Mouse (Mus musculus): ENCODE results near the gene Abca1. TPM values are rescaled to one million over a fixed set of nuclear protein-coding genes. Genes with fewer than 3 reads are reported as not detected.

The Abca1 gene
- total RNA-seq, 1 experiment = 18.9 TPM

GRCm38 (mm10) chr4:53145434-53146168 lies 14.1 kb downstream of the Abca1 start:
- Histone ChIP-seq H3K9me3 (ENCODE audit: control insufficient read depth, insufficient read depth, low read depth, low read length) (no peaks in the 10 kb centered on the region), H3K4me3 (ENCODE audit: insufficient read depth in 1 of 2, low read depth in 1 of 2, low read length in 2 of 2, poor library complexity in 1 of 2, severe bottlenecking in 1 of 2) (no peak overlapping the region), H3K36me3 (ENCODE audit: control insufficient read depth, insufficient read depth, low read length, poor library complexity, severe bottlenecking) (no peaks in the 10 kb centered on the region), H3K27ac (ENCODE audit: insufficient read depth, low read depth, low read length, poor library complexity, severe bottlenecking) (no peak overlapping the region), H3K9ac (ENCODE audit: insufficient read depth, low read depth, low read length, poor library complexity, severe bottlenecking) (no peak overlapping the region), H3K4me1 (ENCODE audit: control insufficient read depth in 2 of 2, insufficient read depth in 2 of 2, low read length in 2 of 2, poor library complexity in 1 of 2) (no peaks in the 10 kb centered on the region)
- in situ Hi-C loops (cut with MboI; ENCODE audit: low sequenced_read_pairs in 2 of 2, unreplicated experiment in 2 of 2) = no loop called here
- no peak for DNase-seq (ENCODE audit: low read depth, low spot score)
- TF ChIP-seq ZNF384 (IDR thresholded peaks at IDR 0.05; ENCODE audit: low read depth, low read length) (no peak), ZC3H11A (IDR thresholded peaks at IDR 0.05; ENCODE audit: borderline replicate concordance, low read depth, low read length) (no peak), CHD2 (IDR thresholded peaks at IDR 0.05; ENCODE audit: low read depth, low read length) (no peak), HCFC1 (IDR thresholded peaks at IDR 0.05; ENCODE audit: borderline replicate concordance, insufficient read depth, low read length) (no peak), MAFK (IDR thresholded peaks at IDR 0.05; ENCODE audit: insufficient read depth, low read depth, low read length) (no peak)

- no peak overlapping the region for H3K4me3 ChIP-seq (ENCODE audit: insufficient read depth in 1 of 2, low read depth in 1 of 2, low read length in 2 of 2, poor library complexity in 1 of 2, severe bottlenecking in 1 of 2)
- no peak overlapping the region for H3K27ac ChIP-seq (ENCODE audit: insufficient read depth, low read depth, low read length, poor library complexity, severe bottlenecking)
- H3K36me3 ChIP-seq (ENCODE audit: control insufficient read depth, insufficient read depth, low read length, poor library complexity, severe bottlenecking) = no peaks in the 10 kb centered on the region
- no peaks in the 10 kb centered on the region for H3K9me3 ChIP-seq (ENCODE audit: control insufficient read depth, insufficient read depth, low read depth, low read length)
- TF ChIP-seq MAFK (IDR thresholded peaks at IDR 0.05; ENCODE audit: insufficient read depth, low read depth, low read length) = no peak
- TF ChIP-seq ZNF384 (IDR thresholded peaks at IDR 0.05; ENCODE audit: low read depth, low read length) = no peak
- no peak for TF ChIP-seq HCFC1 (IDR thresholded peaks at IDR 0.05; ENCODE audit: borderline replicate concordance, insufficient read depth, low read length)
- TF ChIP-seq ZC3H11A (IDR thresholded peaks at IDR 0.05; ENCODE audit: borderline replicate concordance, low read depth, low read length) = no peak
- TF ChIP-seq CHD2 (IDR thresholded peaks at IDR 0.05; ENCODE audit: low read depth, low read length) = no peak
- in situ Hi-C loops (cut with MboI; ENCODE audit: low sequenced_read_pairs in 2 of 2, unreplicated experiment in 2 of 2) = no loop called here
- H3K9ac ChIP-seq (ENCODE audit: insufficient read depth, low read depth, low read length, poor library complexity, severe bottlenecking) = no peak overlapping the region
- H3K4me1 ChIP-seq (ENCODE audit: control insufficient read depth in 2 of 2, insufficient read depth in 2 of 2, low read length in 2 of 2, poor library complexity in 1 of 2) = no peaks in the 10 kb centered on the region
- no peak for DNase-seq (ENCODE audit: low read depth, low spot score)
Measured at GRCm38 (mm10) chr4:53144571-53144970, 15.1 kb downstream of the Abca1 start.

- Histone ChIP-seq H3K9ac (ENCODE audit: insufficient read depth, low read depth, low read length, poor library complexity, severe bottlenecking) (no peak overlapping the region), H3K27ac (ENCODE audit: insufficient read depth, low read depth, low read length, poor library complexity, severe bottlenecking) (no peak overlapping the region), H3K9me3 (ENCODE audit: control insufficient read depth, insufficient read depth, low read depth, low read length) (no peaks in the 10 kb centered on the region), H3K36me3 (ENCODE audit: control insufficient read depth, insufficient read depth, low read length, poor library complexity, severe bottlenecking) (no peaks in the 10 kb centered on the region), H3K4me1 (ENCODE audit: control insufficient read depth in 2 of 2, insufficient read depth in 2 of 2, low read length in 2 of 2, poor library complexity in 1 of 2) (no peaks in the 10 kb centered on the region), H3K4me3 (ENCODE audit: insufficient read depth in 1 of 2, low read depth in 1 of 2, low read length in 2 of 2, poor library complexity in 1 of 2, severe bottlenecking in 1 of 2) (no peak overlapping the region)
- no peak for DNase-seq (ENCODE audit: low read depth, low spot score)
- in situ Hi-C loops (cut with MboI; ENCODE audit: low sequenced_read_pairs in 2 of 2, unreplicated experiment in 2 of 2) = no loop called here
- TF ChIP-seq HCFC1 (IDR thresholded peaks at IDR 0.05; ENCODE audit: borderline replicate concordance, insufficient read depth, low read length) (no peak), MAFK (IDR thresholded peaks at IDR 0.05; ENCODE audit: insufficient read depth, low read depth, low read length) (no peak), CHD2 (IDR thresholded peaks at IDR 0.05; ENCODE audit: low read depth, low read length) (no peak), ZNF384 (IDR thresholded peaks at IDR 0.05; ENCODE audit: low read depth, low read length) (no peak), ZC3H11A (IDR thresholded peaks at IDR 0.05; ENCODE audit: borderline replicate concordance, low read depth, low read length) (no peak)
Measured at GRCm38 (mm10) chr4:53144021-53144420, 15.7 kb downstream of the Abca1 start.

- H3K9ac ChIP-seq (ENCODE audit: insufficient read depth, low read depth, low read length, poor library complexity, severe bottlenecking) = no peak overlapping the region
- no peaks in the 10 kb centered on the region for H3K4me1 ChIP-seq (ENCODE audit: control insufficient read depth in 2 of 2, insufficient read depth in 2 of 2, low read length in 2 of 2, poor library complexity in 1 of 2)
- no peak overlapping the region for H3K27ac ChIP-seq (ENCODE audit: insufficient read depth, low read depth, low read length, poor library complexity, severe bottlenecking)
- DNase-seq (ENCODE audit: low read depth, low spot score) = no peak
- H3K4me3 ChIP-seq (ENCODE audit: insufficient read depth in 1 of 2, low read depth in 1 of 2, low read length in 2 of 2, poor library complexity in 1 of 2, severe bottlenecking in 1 of 2) = no peak overlapping the region
- in situ Hi-C loops (cut with MboI; ENCODE audit: low sequenced_read_pairs in 2 of 2, unreplicated experiment in 2 of 2) = no loop called here
- no peaks in the 10 kb centered on the region for H3K36me3 ChIP-seq (ENCODE audit: control insufficient read depth, insufficient read depth, low read length, poor library complexity, severe bottlenecking)
- no peak for TF ChIP-seq HCFC1 (IDR thresholded peaks at IDR 0.05; ENCODE audit: borderline replicate concordance, insufficient read depth, low read length)
- TF ChIP-seq CHD2 (IDR thresholded peaks at IDR 0.05; ENCODE audit: low read depth, low read length) = no peak
- no peak for TF ChIP-seq ZNF384 (IDR thresholded peaks at IDR 0.05; ENCODE audit: low read depth, low read length)
- TF ChIP-seq MAFK (IDR thresholded peaks at IDR 0.05; ENCODE audit: insufficient read depth, low read depth, low read length) = no peak
- H3K9me3 ChIP-seq (ENCODE audit: control insufficient read depth, insufficient read depth, low read depth, low read length) = no peaks in the 10 kb centered on the region
Measured at GRCm38 (mm10) chr4:53140678-53141077, 19.0 kb downstream of the Abca1 start.

Data from ES-E14 (cell line).